Mouse (Mus musculus) erythroblast, adult 5-6 weeks (primary cell): ENCODE results near the gene Gpc6. TPM values are rescaled to one million over a fixed set of nuclear protein-coding genes. Genes with fewer than 3 reads are reported as not detected.
"Not testable (repeated sequence)": the region's sequence is repeated elsewhere in the genome, so short reads cannot be mapped to it uniquely, and the experiment has no call there.

ENCODE experiments used
- ATAC-seq: replicated peaks from 2 replicates; pipeline ENCODE4 v1.8.0; 2016; ENCODE audit warnings: moderate number of reproducible peaks, mild to moderate bottlenecking, moderate TSS enrichment, inconsistent platforms; ENCODE audit not compliant: poor library complexity, low FRiP score, severe bottlenecking
- total RNA-seq, 2 experiments: library from RNA; stranded (forward) in 1 of 2; stranded (reverse) in 1 of 2; fragments of 150-400 nt in 1 of 2; fragments of 200-764, 138-1000 nt in 1 of 2; gene quantifications; 2 replicates each; pipeline versions ENCODE4 v1.2.3 to v1.2.4; 2015 to 2017; ENCODE audit warnings: low replicate concordance in 2 of 2

Gpc6 gene
- total RNA-seq, 2 experiments from 2014 or later, result not detected

GRCm38 (mm10) chr14:117419561-117420218 is 494.6 kb downstream of the Gpc6 start:
- no peak for ATAC-seq

GRCm38 (mm10) chr14:117421170-117421569 is 496.1 kb downstream of the Gpc6 start:
- no peak for ATAC-seq

GRCm38 (mm10) chr14:117426116-117426515 is 501.0 kb downstream of the Gpc6 start:
- ATAC-seq, result no peak

GRCm38 (mm10) chr14:117427776-117428175 is 502.7 kb downstream of the Gpc6 start:
- no peak for ATAC-seq

- no peak for ATAC-seq
Observed at GRCm38 (mm10) chr14:117435739-117436138, 510.6 kb downstream of the Gpc6 start.

- ATAC-seq, result not testable (repeated sequence)
Observed at GRCm38 (mm10) chr14:117446675-117447231, 521.6 kb downstream of the Gpc6 start.

GRCm38 (mm10) chr14:117451391-117451991 is 526.4 kb downstream of the Gpc6 start:
- ATAC-seq, result no peak

- ATAC-seq, result no peak
Observed at GRCm38 (mm10) chr14:117452150-117452549, 527.0 kb downstream of the Gpc6 start.

GRCm38 (mm10) chr14:117473378-117473777 is 548.3 kb downstream of the Gpc6 start:
- no peak for ATAC-seq

GRCm38 (mm10) chr14:117478879-117479278 is 553.8 kb downstream of the Gpc6 start:
- ATAC-seq, result no peak

- ATAC-seq, result no peak
Observed at GRCm38 (mm10) chr14:117487161-117487754, 562.1 kb downstream of the Gpc6 start.

GRCm38 (mm10) chr14:117490469-117490868 is 565.4 kb downstream of the Gpc6 start:
- ATAC-seq, result no peak

- no peak for ATAC-seq
Observed at GRCm38 (mm10) chr14:117495118-117495517, 570.0 kb downstream of the Gpc6 start.

- ATAC-seq, result no peak
Observed at GRCm38 (mm10) chr14:117498785-117499184, 573.7 kb downstream of the Gpc6 start.

- ATAC-seq, result no peak
Observed at GRCm38 (mm10) chr14:117499354-117499753, 574.2 kb downstream of the Gpc6 start.

- no peak for ATAC-seq
Observed at GRCm38 (mm10) chr14:117514829-117515228, 589.7 kb downstream of the Gpc6 start.

- ATAC-seq, result no peak
Observed at GRCm38 (mm10) chr14:117519574-117519973, 594.5 kb downstream of the Gpc6 start.

- ATAC-seq, result no peak
Observed at GRCm38 (mm10) chr14:117520706-117521105, 595.6 kb downstream of the Gpc6 start.

- ATAC-seq, result no peak
Observed at GRCm38 (mm10) chr14:117525133-117525532, 600.0 kb downstream of the Gpc6 start.

- ATAC-seq, result no peak
Observed at GRCm38 (mm10) chr14:117527053-117527452, 601.9 kb downstream of the Gpc6 start.

GRCm38 (mm10) chr14:117529439-117529838 is 604.3 kb downstream of the Gpc6 start:
- no peak for ATAC-seq
